Mouse (Mus musculus) cerebellum, postnatal 25 days (tissue): ENCODE data around the gene Zfp788.
"Not testable (repeated sequence)": the region's sequence is repeated elsewhere in the genome, so short reads cannot be mapped to it uniquely, and the experiment has no call there.

Experiments
- DNase-seq, 2 experiments: peaks; one replicate each; pipeline ENCODE4 v3.0.0; 2021; ENCODE audit warnings: mixed read lengths in 2 of 2

The Zfp788 gene

GRCm38 (mm10) chr7:41632409-41633220, at the start of gene Zfp788:
Zfp788 (plus strand) TSS chr7:41633203.
- DNase-seq, result peak; percentile 95 to 96

- DNase-seq, result not testable (repeated sequence)
These were observed 45.2 kb upstream of the Zfp788 start for GRCm38 (mm10) chr7:41587831-41588230.

- DNase-seq, result no peak
These were observed 34.4 kb upstream of the Zfp788 start for GRCm38 (mm10) chr7:41598615-41599014.

- DNase-seq, result peak; percentile 87
These were observed 33.8 kb upstream of the Zfp788 start, which contains the start of gene 2610021A01Rik for GRCm38 (mm10) chr7:41599034-41599813. 2610021A01Rik (plus strand) TSS chr7:41599230.

GRCm38 (mm10) chr7:41599932-41600548, 33.0 kb upstream of the Zfp788 start:
- DNase-seq, result peak in 1 of 2 experiments; percentile 15

GRCm38 (mm10) chr7:41611654-41612053, 21.3 kb upstream of the Zfp788 start:
- DNase-seq, result no peak

- DNase-seq, result not testable (repeated sequence)
These were observed 16.8 kb upstream of the Zfp788 start for GRCm38 (mm10) chr7:41616241-41616640.

GRCm38 (mm10) chr7:41633221-41633984, 400 bp downstream of the Zfp788 start:
- peak; percentile 95 for DNase-seq

- not testable (repeated sequence) for DNase-seq
These were observed 41.3 kb downstream of the Zfp788 start for GRCm38 (mm10) chr7:41674326-41674725.
